Mouse (Mus musculus): ENCODE data around the gene Vmn1r47. TPM values are rescaled to one million over a fixed set of nuclear protein-coding genes. Genes with fewer than 3 reads are reported as not detected.
"Not testable (repeated sequence)": the region's sequence is repeated elsewhere in the genome, so short reads cannot be mapped to it uniquely, and the experiment has no call there.

Gene Vmn1r47
- not detected for total RNA-seq (2021)
- long read RNA-seq, experiment 1, result 0 reads
- long read RNA-seq, experiment 2, result 0 reads

DNA sequence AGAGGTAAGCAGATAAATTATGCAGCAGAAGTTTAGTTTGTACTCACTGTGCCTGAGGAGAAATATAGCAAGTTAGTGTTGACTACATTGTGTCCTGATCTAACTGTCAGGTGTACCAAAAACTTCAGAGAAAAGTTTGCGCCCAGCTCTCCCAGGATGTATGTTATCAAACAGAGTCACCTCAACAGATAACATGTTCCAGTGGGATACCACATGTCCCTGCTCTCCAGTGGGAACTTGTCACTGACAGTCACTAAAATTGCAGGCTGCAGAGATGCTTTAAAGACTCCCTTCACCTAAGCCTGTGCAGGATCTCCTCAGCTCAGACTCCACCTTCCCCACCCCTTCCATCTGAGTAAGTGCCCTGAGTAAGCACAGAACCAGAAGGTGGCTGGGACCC lies at the start of gene Vmn1r47:
TSS of gene Vmn1r47 (plus strand) at position 301 of the 400 bp plus-strand sequence.
- intact Hi-C loops (cut with DNase I); DNase-seq (ENCODE audit: low spot score in 2 of 2): not testable (repeated sequence)

DNA sequence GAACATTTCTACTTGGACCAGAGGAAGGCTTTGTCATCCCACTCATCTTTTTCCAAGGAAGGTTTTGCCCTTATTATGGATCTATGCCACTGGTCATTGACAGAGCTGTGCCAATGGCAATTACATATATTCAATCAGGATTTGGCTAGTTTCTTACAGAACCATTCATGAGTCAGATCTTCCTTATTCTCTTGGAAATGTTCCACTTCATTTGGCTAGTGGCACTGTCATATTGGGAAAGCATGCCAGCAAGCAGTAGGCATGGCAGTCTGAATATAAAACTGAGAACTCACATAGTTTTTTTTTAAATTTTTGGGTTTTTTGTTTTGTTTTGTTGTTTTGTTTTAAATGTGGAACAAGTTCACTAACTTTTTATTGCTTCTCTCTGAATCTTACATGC lies 49.6 kb upstream of the Vmn1r47 start:
- intact Hi-C loops (cut with DNase I), result no loop called here
- DNase-seq (ENCODE audit: low spot score in 2 of 2), result no peak

DNA sequence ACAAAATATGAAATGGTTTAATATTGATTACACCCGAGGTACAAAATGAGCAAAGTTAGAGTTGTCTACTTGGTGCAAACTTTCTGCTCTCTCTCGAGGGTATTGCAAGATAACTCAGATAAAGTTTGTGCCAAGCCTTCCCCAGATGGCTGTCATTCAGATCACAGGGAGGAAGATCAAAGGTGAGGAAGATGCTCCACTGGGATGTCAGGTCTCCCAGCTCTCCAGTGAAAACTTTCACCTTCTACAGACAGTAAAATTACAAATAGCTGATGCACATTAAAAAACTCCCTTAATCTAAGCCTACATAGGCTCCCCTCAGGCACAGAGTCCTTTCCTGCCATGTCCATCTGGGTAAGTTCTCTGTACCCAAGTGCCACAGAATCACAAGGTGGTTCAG lies 46.9 kb upstream of the Vmn1r47 start, which contains the start of gene Vmn1r46:
TSS of gene Vmn1r46 (plus strand) at position 301 of the 400 bp plus-strand sequence.
- intact Hi-C loops (cut with DNase I), result no loop called here
- DNase-seq (ENCODE audit: low spot score in 2 of 2), result no peak

DNA sequence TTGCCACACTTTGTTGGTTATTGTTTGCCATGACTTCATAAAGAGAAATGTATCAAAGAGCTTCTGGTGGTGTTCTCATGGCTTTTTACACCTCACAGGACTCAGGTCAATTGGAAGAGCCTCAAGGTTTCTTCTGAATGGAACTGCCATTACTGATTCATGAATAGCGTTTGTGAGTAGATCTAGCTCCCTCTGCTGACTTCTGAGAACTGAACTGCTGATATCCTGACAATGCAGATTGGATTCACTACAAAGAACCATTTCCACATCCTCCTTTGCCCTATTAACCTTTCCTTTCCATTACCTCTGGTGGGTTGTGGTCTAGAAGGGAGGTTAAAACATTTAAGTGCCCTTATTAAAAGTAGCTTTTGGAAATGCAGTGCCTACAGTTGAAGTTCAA lies 30.0 kb upstream of the Vmn1r47 start:
- intact Hi-C loops (cut with DNase I), result no loop called here
- DNase-seq (ENCODE audit: low spot score in 2 of 2), result no peak

DNA sequence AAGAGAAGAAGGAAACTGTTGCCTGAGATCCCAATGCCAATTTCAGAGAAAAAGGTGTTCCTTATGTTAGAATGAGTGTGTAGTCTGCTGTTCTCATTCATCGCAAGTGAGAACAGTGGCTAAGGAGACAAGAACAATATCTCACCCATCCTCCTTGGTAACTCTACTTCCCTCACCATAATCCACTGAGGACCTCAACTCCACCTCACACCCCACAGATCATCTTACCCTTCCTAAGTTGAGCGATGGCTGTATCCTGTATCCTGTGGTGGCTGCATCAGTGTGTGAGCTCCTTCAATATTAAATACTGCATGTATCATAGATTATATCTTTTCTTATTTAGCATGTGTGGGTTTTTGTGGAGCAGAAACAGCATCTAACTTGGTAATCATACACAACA lies 20.8 kb downstream of the Vmn1r47 start, which contains the start of gene Vmn1r48:
TSS of gene Vmn1r48 (minus strand) at position 101 of the 400 bp plus-strand sequence.
- intact Hi-C loops (cut with DNase I), result not testable (repeated sequence)

More for the DNA sequence above, 20.8 kb downstream of the Vmn1r47 start, which contains the start of gene Vmn1r48:
- not testable (repeated sequence) for DNase-seq (ENCODE audit: low spot score in 2 of 2)

Other genes with a start within 250 kb of the Vmn1r47 start
- not detected for gene Vmn1r42, start 139.7 kb upstream of the Vmn1r47 start, total RNA-seq (2021)
- not detected for gene Vmn1r43, start 139.7 kb upstream of the Vmn1r47 start, total RNA-seq (2021)
- not detected for gene Vmn1r44, start 132.5 kb upstream of the Vmn1r47 start, total RNA-seq (2021)
- gene Vmn1r45, start 75.5 kb upstream of the Vmn1r47 start, total RNA-seq (2021), result not detected
- gene Vmn1r46, start 46.8 kb upstream of the Vmn1r47 start, total RNA-seq (2021), result not detected
- gene Vmn1r48, start 20.7 kb downstream of the Vmn1r47 start, total RNA-seq (2021), result not detected
- not detected for gene Vmn1r49, start 62.4 kb downstream of the Vmn1r47 start, total RNA-seq (2021)
- gene Vmn1r50, start 85.3 kb downstream of the Vmn1r47 start, total RNA-seq (2021), result not detected
- gene Vmn1r51, start 106.4 kb downstream of the Vmn1r47 start, total RNA-seq (2021), result not detected
- gene Vmn1r52, start 158.7 kb downstream of the Vmn1r47 start, total RNA-seq (2021), result not detected
- gene V1ra8, start 186.6 kb downstream of the Vmn1r47 start, total RNA-seq (2021), result not detected
- gene Vmn1r53, start 208.3 kb downstream of the Vmn1r47 start, total RNA-seq (2021), result not detected
- gene Vmn1r54, start 230.2 kb downstream of the Vmn1r47 start, total RNA-seq (2021), result not detected

Data from left cerebral cortex, postnatal 14 days (tissue).